Mouse (Mus musculus) brown adipose tissue, adult 24 weeks (tissue): ENCODE measurements around the gene Zfp553. TPM values are rescaled to one million over a fixed set of nuclear protein-coding genes. Genes with fewer than 3 reads are reported as not detected.
"Not testable (repeated sequence)": the region's sequence is repeated elsewhere in the genome, so short reads cannot be mapped to it uniquely, and the experiment has no call there.

Experiments
- H3K27ac ChIP-seq: fragments of 200-500 bp; replicated peaks from 2 replicates; pipeline ENCODE4 v1.5.1; 2012; ENCODE audit warnings: low read depth, mild to moderate bottlenecking, low read length
- H3K4me1 ChIP-seq: fragments of 200-500 bp; 2 replicates; pipeline ENCODE4 v1.6.1; 2012; ENCODE audit warnings: low read length, mixed read lengths; ENCODE audit not compliant: control insufficient read depth, insufficient read depth, insufficient read length
- H3K4me3 ChIP-seq: fragments of 200-500 bp; 2 replicates; pipeline ENCODE4 v1.5.1; 2012; ENCODE audit warnings: low read depth, mild to moderate bottlenecking, low read length, moderate library complexity; ENCODE audit not compliant: insufficient read depth
- polyA plus RNA-seq: library from polyadenylated mRNA; stranded (reverse); fragments of >200 nt; gene quantifications from 2 replicates; pipeline ENCODE4 v1.2.4, GENCODE M21; 2012; ENCODE audit not compliant: missing spikeins, insufficient read depth, insufficient read length

The Zfp553 gene
- polyA plus RNA-seq, 1 experiment = 3.4 TPM

DNA sequence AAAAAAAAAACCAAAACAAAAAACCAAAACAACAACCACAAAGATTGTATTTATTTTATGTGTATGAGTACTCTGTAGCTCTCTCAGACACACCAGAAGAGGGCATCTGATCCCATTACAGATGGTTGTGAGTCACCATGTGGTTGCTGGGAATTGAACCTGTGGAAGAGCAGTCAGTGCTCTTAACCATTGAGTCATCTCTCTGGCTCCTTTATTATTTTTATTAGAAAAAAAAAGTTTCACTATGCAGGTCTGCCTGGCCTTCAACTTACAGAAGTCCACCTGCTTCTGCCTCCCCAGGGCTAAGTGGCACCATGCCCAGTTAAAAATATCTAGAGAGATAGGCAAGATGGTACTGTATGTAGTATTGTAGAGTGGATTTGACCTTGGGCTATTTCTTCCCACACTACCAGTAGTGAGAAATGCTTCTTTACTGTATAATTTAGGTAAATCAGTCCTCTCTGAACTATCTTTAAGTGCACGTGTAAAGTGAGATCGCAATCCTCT, 10.6 kb downstream of the Zfp553 start:
- H3K4me3 ChIP-seq = peak overlapping the region; percentile 67
- peaks cover 4% of the 10 kb centered on the region for H3K4me1 ChIP-seq
- H3K27ac ChIP-seq = peak overlapping the region; percentile 57

DNA sequence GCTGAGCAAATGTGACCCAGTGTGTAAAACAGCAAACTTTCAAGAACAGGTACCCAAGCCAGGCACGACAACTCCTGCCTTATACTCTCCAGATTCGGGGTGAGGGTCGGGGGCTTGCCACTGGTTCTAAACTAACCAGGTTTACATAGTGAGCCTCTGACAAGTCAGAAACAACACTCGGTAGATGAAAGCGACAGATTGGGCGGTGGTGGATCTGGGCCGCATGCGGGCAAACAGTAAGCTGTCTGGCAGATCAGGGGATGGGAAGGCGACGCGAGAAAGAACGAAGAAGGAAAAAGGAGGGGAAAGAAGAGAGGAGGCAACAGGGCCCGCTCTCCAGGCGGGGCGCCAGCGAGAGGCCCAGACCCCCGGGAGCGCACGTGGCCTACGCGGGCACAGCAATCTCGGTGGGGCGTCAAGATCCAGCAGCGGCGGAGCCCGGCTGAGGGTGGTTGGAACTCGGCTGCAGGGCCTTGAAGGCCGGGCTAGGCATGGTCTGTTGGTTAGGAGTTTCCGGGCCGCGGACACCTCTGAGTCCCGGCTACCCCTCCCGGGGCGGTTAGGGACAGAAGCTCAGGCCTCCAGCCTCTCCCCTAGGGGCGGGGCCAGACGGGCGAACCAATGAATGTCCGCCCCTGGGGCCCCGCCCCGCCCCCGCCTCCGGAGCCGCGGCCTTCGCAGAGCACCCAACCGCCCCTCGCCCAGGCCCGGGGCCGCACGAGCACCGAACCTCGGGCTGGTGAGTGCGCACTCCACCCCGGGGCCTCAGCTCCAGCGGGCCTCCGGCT, 11.2 kb downstream of the Zfp553 start, which contains the start of gene Zfp771:
Gene Zfp771 (plus strand): TSS at position 405 of the 788 bp plus-strand sequence.
- Histone ChIP-seq H3K4me3 (peak within 1 kb of the TSS; percentile 89), H3K27ac (peak within 1 kb of the TSS; percentile 57), H3K4me1 (peaks cover 4% of the 10 kb centered on the region)

DNA sequence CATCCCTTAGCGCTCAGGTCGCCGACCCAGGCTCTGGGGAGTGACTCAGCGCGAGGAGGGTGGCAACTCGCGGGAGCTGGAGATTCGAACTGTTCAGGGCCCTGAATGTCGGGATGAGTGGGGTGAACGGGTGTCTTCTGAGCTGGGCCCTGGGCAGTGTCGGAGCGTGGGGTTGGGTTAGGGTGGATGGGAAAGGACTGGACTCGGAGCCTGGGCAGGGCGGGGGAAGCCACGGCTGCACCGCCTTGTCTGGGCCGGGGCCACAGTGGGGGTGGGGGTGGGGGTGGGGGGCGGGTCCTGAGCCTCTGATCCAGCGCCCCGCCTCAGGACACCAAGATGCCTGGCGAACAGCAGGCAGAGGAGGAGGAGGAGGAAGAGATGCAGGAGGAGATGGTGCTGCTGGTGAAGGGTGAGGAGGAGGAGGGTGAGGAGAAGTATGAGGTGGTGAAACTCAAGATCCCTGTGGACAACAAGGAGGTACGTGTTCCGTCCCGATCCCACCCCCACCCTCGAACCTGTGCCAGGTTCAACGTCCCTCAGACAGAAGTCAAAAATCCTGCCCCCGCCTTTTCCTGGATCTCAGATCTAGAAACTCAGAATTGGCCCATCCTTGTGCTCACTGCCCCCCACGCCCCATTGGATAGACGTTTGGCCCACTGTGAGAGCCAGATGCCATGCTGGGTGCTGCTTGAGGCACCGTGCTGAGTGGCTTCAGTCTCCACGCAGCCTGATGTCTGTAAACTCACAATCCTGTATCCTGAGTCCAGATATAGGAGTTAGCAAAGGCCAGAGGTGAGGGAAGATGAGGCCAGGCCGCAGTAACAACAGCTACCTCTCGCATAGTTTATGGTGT, 12.0 kb downstream of the Zfp553 start:
- H3K4me3 ChIP-seq = peak overlapping the region; percentile 89

DNA sequence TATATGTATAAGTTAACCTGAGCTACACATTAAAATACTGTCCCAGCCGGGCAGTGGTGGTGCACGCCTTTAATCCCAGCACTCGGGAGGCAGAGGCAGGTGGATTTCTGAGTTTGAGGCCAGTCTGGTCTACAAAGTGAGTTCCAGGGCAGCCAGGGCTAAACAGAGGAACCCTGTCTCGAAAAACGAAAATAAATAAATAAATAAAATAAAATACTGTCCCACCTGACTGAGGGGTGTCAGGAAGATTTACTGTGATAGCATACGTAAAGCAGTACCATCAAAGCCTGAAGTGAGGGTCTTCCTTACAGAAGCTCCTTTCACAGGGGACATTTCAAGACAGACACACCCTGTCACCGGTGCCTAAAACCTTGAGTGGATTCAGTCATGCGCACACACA, 17.6 kb downstream of the Zfp553 start:
- H3K27ac ChIP-seq, H3K4me3 ChIP-seq, H3K4me1 ChIP-seq: not testable (repeated sequence)

More for the DNA sequence above, 12.0 kb downstream of the Zfp553 start:
- Histone ChIP-seq H3K4me1 (peaks cover 4% of the 10 kb centered on the region), H3K27ac (peak overlapping the region; percentile 56)

DNA sequence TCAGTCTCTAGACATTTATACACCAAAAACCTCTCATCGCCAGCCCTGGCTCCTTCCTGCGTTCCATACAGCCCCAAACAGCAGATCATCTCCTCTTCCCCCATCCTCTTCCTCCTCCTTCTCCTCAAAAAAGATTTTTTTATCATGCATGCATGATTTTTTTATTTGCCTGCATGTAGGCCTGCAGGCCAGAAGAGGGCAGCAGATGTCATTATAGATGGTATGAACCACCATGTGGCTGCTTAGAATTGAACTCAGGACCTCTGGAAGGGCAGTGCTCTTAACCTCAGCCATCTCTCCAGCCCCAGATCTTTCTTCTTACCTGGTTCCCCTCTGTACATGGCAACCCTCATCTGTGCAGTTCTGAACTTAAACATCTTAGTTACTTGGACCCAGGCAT, 19.6 kb downstream of the Zfp553 start:
- Histone ChIP-seq H3K4me3 (no peak overlapping the region), H3K4me1 (no peaks in the 10 kb centered on the region), H3K27ac (no peak overlapping the region)

DNA sequence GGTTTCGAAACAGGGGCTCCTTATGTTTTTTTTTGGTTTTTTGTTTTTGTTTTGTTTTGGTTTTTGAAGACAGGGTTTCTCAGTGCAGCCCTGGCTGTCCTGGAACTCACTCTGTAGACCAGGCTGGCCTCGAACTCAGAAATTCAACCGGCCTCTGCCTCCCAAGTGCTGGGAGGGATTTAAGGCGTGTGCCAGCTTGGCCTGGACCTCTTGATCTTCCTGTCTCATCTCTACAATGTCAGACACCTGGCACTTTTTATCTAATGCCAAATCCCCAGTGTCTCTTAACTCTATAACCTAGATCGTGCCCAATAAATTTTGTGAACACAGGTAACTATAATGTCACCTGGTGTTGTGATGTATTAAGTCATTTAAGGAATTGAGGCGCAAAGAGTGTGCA, 20.5 kb downstream of the Zfp553 start:
- Histone ChIP-seq H3K4me1 (no peaks in the 10 kb centered on the region), H3K27ac (no peak overlapping the region), H3K4me3 (peak overlapping the region; percentile 73)

DNA sequence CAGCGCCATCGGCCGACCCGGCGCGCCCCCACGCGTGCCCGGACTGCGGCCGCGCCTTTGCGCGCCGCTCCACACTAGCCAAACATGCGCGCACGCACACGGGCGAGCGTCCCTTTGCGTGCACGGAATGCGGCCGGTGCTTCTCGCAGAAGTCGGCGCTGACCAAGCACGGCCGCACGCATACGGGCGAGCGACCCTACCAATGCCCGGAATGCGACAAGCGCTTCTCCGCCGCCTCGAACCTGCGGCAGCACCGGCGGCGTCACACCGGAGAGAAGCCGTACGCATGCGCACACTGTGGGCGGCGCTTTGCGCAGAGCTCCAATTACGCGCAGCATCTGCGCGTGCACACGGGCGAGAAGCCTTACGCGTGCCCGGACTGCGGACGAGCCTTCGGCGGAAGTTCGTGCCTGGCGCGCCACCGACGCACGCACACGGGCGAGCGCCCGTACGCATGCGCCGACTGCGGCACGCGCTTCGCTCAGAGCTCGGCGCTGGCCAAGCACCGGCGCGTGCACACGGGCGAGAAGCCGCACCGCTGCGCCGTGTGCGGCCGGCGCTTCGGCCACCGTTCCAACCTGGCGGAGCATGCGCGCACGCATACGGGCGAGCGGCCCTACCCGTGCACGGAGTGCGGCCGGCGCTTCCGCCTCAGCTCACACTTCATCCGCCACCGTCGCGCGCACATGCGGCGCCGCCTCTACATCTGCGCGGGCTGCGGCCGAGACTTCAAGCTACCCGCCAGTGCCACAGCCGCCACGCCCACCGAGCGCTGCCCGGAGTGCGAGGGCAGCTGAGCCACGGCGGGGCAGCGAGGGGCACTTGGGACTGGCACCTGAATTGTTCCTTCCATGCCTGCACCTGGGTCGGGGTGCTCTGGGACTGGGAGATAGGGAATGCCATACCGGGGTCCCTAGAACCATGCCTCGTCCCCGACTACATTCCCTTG, 21.2 kb downstream of the Zfp553 start:
- Histone ChIP-seq H3K27ac (peak overlapping the region; percentile 2; the same call in 1 of the 2 replicates), H3K4me1 (no peaks in the 10 kb centered on the region), H3K4me3 (peak overlapping the region; percentile 73)

DNA sequence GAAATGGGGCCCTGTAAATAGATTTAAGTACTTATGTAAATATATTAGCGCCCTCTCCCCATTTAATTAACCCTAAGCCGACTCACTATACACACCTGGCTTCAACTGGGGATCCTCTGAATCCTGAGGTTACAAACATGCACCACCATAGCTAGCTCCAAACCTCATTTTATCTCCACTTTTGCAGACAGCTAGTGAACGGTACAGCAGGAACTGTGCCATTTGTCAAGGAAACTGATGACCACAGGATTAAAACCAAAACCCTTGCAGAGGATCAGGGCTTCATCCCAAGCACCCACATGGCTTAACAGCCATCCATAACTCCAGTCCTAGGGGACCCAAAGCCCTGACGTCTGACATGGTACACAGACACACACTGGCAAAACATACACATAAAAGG, 22.1 kb downstream of the Zfp553 start:
- Histone ChIP-seq H3K27ac (no peak overlapping the region), H3K4me3 (peak overlapping the region; percentile 64), H3K4me1 (no peaks in the 10 kb centered on the region)

DNA sequence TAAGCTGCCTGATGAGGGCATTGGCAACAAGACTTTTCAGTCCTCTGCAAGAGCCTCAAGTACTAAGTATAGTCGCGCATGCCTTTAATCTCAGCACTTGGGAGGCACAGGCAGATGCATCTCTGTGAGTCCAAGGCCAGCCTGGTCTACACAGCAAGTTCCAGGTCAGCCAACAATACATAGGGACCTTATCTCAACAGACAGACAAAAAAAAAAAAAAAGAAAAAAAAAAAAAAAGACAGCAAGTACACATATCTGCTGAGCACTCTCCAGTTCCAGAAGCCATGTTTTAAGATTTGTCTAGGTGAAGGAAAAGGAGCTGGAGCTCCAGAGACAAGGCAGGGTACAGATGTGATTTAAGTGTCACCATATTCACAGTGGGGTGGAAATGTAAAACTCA, 23.1 kb downstream of the Zfp553 start:
- no peak overlapping the region for H3K27ac ChIP-seq
- no peak overlapping the region for H3K4me3 ChIP-seq
- no peaks in the 10 kb centered on the region for H3K4me1 ChIP-seq

DNA sequence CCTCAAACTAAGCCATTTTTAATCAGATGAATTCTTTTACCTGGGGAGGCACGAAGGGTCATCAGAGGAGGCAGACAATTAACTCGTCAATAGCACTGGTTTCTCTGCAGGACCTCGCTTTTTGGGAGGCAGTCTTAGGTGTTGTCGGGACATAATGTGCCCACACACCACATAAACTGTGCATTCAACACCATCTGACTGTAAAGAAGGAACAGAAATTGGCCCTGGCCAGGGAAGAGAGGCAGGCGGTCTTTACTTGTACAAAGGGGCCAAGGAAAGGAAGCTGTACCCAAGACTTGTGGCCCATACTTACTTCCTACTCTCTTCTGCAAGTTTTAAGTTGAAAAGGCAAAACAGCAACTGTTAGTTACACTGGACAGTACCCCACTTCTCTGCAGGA, 23.7 kb downstream of the Zfp553 start:
- H3K27ac ChIP-seq = no peak overlapping the region
- no peak overlapping the region for H3K4me3 ChIP-seq
- H3K4me1 ChIP-seq = no peaks in the 10 kb centered on the region

DNA sequence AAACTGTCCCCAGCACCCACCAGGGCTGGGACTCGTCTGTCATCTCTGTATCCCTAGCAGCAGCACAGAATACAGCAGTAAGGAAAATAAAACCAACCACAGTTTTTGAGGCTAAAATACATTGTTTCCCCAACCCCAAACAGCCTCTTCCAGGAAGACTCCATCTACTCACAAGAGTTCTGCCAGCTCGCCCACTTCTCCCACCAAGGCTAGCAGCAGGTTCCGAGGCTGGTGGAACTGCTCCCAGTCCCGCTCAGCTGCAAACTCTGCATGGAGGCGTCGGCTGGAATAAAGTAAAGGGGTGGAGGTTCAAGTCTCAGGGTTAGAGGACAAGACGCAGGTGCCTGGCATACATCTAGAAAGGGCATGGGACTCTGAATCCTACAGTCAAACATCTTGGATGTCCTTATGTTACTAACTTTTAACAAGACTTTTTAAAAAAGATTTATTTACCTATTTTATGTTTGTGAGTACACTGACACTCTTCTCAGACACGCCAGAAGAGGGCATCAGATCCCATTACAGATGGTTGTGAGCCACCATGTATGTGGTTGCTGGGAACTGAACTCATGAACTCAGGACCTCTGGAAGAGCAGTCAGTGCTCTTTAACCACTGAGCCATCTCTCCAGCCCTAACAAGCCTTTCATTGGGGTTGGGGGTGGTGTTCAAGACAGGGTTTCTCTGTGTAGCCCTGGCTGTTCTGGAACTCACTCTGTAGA, 26.5 kb downstream of the Zfp553 start:
- Histone ChIP-seq H3K4me3 (no peak overlapping the region), H3K4me1 (no peaks in the 10 kb centered on the region), H3K27ac (no peak overlapping the region)

DNA sequence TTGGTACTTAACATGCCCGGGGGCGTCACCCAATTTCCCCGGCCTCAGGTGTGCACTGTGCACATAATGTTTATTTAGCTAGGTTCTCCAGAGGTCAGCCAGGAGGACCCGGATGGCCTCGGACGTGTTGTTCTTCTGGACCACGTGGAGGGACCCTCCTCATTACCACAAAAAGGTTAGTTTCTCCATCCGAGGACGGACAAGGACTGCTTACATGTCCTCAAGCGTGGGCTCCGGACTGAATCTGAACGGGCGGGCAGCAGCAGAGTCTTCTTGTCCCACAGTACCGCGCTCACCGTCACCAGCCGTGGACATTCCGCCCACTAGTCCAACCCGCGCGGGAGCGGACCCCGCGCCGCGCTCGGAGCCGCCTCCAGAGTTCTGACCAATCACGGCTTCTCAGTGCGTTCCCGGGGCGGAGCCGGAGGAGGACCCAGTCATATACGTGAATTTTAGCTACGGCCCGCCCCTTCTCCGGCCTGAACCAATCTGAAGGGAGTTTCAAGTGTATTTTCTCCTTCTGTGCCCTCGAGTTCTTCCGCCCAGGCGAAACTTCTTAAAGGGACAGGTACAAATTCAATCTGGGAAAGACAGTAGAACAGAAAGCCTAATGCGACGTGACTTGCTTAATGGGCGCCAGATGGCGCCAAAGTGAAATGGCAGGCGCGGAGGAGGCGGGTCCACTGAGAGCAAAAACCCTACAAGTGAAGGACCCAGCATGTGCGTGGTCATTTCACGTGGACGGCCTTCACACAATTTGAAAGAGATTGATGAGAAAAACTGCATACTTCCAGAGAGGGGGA, 27.6 kb downstream of the Zfp553 start, which contains the start of gene Dctpp1:
Gene Dctpp1 (minus strand): TSS at position 401 of the 803 bp plus-strand sequence.
- Histone ChIP-seq H3K27ac (no peak within 1 kb of the TSS), H3K4me1 (no peaks in the 10 kb centered on the region), H3K4me3 (peak within 1 kb of the TSS; percentile 80)

DNA sequence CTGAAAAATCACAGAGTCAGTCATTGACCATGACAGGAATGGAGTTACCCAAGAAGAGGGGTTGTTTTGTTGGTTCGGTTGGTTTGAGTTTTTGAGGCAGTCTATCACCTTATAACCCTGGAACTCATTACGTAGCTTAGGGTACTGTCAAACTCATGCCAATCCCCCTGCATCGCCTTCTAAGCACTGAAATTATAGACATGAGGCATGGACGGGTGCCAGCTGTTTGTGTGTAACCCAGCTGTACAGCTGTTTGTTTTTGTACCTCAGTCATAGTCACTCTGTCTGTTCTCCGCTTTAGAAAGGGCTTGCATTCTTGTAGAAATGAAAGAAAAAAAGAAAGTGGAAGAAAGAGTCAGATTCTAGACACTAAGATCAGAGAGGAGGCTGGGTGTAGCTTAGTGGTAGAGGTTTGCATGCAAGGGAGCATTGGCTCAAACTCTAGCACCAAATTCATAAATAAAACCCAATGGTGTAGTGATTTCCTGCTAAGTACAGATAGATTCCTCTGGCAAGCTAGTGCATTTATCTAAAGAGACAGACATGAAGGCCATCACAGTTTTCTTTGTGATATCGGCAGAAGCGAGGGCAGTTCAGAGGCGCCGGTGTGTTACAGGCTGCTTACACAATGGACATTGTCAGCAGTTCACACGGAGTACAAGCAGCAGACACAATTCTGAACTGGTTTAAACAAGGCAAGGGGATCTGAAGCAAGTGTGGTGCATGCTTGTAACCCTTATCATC, 29.5 kb downstream of the Zfp553 start:
- Histone ChIP-seq H3K27ac (no peak overlapping the region), H3K4me1 (no peaks in the 10 kb centered on the region), H3K4me3 (no peak overlapping the region)
